Mouse (Mus musculus): Measurements from ENCODE around the gene Rtkn2. TPM values are rescaled to one million over a fixed set of nuclear protein-coding genes. Genes with fewer than 3 reads are reported as not detected.

Gene Rtkn2
- polyA plus RNA-seq (2012; rRNA removed) = 0.05 TPM in 1 of 2 replicates, not detected in the other

DNA sequence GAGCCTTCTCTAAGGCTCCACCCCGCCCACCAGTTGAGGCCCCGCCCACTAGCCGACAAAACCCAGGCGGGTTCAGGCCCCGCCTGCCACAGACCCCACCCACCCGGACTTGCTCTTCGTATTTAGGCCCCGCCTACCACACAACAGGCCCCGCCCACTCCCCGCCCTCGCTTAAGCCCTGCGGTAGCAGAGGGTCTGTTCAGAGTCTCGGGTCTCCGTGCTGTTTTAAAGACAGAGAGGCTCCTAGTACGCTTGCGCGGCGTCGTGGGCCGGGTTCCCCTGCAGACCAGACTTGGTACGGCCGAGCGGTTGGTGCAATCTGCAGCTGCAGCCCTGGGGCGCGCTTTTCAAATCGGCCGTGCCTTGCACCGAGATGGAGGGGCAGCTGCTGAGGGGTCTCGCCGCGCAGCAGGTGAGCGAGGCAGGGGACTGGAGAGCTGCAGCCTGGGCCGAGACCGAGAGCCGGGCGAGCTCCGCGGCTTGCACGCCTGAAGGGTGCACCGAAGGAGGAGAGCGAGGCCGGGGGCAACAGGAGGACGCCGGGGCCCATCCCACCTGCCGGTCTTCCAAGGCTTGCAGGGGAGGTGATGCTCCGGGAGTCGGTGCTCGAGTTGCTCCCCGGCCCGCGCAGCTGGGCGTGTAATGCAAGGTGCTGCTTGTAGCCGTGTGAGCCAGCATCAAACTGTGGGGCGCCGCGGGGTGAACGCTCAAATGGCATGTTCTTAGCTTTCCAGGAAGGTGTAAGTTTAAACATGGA, at the start of gene Rtkn2:
TSS of gene Rtkn2 (plus strand) at position 170 of the 757 bp plus-strand sequence.
- DNase-seq (ENCODE audit: low read depth, low spot score) = peak; percentile 51
- WGBS = under 1% methylated on average over 57 of the region's 57 CpGs

- DNase-seq (ENCODE audit: low read depth, low spot score) = no peak
- 78% methylated on average over 4 of the region's 4 CpGs for WGBS
Observed at GRCm38 (mm10) chr10:67931328-67931727, 48.0 kb upstream of the Rtkn2 start.

- WGBS = 86% methylated on average over 11 of the region's 11 CpGs
- no peak for DNase-seq (ENCODE audit: low read depth, low spot score)
Observed at GRCm38 (mm10) chr10:67932780-67933179, 46.6 kb upstream of the Rtkn2 start.

DNA sequence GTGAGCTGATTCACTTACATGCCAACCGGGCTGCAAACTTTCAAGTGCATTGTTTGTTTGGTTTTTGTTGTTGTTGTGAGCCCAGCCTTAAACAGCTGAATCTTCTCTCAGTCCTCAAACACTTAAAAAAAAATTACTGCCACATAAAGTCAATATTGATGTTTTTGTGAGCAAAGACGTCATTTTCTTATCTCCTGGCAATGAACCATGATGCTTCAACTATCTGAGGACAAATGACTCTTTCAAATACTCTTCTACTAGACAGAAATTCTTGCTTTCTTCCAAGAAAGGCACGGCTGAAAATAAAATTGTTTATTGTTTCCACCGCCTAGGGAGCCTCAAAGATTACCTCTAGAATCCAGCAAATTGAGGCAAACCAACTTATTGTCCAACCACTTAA, 42.4 kb upstream of the Rtkn2 start:
- DNase-seq (ENCODE audit: low read depth, low spot score) = no peak

GRCm38 (mm10) chr10:67937775-67938174, 41.6 kb upstream of the Rtkn2 start:
- 78% methylated on average over 5 of the region's 5 CpGs for WGBS
- DNase-seq (ENCODE audit: low read depth, low spot score) = no peak

More for the DNA sequence above, 42.4 kb upstream of the Rtkn2 start:
- WGBS = 46% methylated on average over 4 of the region's 4 CpGs

DNA sequence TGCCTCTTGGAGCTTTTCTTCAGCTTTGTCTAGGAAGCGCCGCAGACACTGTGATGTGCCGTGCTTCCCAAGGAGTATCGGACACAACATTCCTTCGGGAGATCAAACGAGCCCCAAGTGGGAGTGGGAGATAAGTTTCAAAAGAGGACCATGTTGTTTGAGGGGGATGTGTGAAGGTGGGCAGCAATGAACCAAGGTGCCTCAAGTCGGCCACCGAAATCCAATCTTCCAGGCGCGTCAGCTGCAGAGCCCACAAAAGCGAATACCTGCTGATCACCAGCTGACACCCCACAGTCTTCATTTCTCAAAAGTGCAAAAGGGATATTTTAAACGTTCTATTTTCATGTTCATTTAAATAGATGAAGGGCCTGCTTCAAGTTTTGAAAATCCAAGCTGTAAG, 39.8 kb upstream of the Rtkn2 start:
- 71% methylated on average over 12 of the region's 12 CpGs for WGBS

DNA sequence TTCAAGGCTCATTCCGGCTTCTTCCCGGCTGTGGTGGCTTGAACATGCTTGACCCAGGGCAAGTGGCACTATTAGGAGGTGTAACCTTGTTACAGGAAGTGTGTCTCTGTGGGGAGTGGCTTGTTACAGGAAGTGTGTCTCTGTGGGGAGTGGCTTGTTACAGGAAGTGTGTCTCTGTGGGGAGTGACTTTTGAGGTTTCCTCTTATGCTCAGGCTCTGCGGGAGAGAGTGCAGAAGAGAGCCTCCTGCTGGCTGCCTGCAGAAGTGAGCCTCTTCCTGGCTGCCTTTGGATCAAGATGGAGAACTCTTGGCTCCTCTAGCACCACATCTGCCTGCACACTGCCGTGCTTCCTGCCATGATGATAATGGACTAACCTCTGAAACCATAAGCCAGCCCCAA, 35.9 kb upstream of the Rtkn2 start:
- WGBS = 87% methylated on average over 4 of the region's 4 CpGs

More for the DNA sequence above, 39.8 kb upstream of the Rtkn2 start:
- DNase-seq (ENCODE audit: low read depth, low spot score) = no peak

DNA sequence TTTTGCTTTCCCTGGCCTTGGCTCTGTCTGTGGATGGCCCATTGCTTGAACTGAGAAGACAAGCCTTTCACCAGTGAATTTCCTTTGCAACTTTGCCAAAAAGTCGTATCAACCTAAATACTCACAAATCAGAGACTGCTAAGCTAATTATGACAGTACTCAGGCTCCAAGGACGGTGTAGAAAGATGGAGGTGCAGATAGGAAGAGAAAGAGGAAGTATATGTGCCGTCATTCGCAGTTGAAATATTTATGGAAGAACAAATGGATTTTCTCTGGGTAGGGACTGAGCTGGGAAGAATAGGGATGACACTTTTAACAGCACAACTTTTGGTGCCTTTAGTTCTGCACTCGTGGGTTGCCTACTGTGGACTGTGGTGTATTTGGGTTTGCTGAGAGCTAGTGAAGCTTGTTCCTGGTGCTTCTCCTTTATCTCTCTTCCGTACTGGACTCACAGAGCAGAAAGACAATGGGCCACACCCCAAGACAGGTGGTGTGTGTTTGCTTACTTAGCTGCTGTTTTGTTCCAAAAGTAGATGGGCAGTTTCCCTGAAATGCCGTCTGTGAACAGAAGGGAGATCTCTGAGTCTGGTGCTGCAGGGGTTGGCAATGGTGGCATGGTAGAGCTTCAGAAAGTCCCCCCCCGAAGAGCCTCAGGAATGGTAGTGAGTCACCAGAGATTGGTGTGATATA, 29.2 kb upstream of the Rtkn2 start:
- DNase-seq (ENCODE audit: low read depth, low spot score) = no peak
- 48% methylated on average over 8 of the region's 8 CpGs for WGBS

More for the DNA sequence above, 35.9 kb upstream of the Rtkn2 start:
- no peak for DNase-seq (ENCODE audit: low read depth, low spot score)

- 46% methylated on average over 4 of the region's 4 CpGs for WGBS
- no peak for DNase-seq (ENCODE audit: low read depth, low spot score)
Observed at GRCm38 (mm10) chr10:67951690-67952089, 27.7 kb upstream of the Rtkn2 start.

DNA sequence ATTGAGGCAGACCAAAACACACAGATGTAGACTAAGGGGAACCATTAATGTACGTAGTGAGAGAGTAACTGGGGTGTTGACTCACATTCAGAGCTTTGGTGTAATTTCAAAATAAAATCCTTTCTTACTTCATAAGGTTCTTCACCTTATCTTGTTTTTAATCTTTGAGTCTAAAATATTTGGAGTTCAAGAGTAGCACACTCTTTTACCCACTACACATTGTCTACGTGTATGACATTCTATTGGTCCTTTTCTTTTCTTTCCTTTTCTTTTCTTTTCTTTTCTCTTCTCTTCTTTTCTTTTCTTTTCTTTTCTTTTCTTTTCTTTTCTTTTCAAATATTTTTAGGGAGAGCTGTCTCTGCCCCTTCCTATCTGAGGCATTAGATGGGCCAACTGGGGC, 23.4 kb upstream of the Rtkn2 start:
- WGBS = 94% methylated on average over 2 of the region's 2 CpGs
- DNase-seq (ENCODE audit: low read depth, low spot score) = no peak

DNA sequence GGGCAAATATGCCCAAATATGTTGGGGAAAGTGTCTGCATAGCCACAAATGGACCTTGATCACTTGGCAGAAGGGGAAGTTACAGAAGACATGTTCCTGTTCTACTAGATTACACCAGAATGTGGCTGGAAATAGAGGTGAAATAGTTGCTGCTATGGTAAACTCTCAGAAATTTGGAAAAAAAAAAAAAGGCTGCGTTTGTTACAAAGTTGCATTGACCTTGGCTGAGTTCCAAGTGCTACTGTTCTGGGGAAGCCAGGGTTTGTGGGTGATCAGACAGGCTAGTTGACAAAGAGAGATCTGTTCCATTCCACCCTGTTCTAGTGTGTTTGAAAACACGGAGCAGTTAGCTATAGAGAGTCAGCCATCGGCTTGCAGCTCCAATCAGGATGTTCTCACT, 19.4 kb upstream of the Rtkn2 start:
- 27% methylated on average over 3 of the region's 3 CpGs for WGBS
- no peak for DNase-seq (ENCODE audit: low read depth, low spot score)

DNA sequence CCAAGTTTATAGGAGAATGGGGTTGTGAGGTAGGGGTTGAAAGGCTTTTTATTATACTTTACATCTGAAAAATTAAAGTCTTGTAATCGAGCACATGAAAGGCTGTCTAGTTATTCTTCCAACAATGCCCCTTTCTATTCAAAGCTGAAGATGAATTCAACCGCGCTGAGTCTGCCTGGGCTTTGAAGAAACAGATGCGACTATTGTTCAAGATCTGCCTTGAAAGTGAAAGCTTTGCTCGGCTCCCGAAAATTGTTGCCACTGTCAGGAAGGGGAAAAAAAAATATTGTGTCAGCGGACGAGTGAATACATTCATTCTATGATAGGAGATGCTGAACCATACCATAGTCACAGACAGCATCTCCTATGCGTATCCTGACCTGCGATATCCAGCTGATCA, 16.9 kb upstream of the Rtkn2 start:
- 73% methylated on average over 10 of the region's 10 CpGs for WGBS
- no peak for DNase-seq (ENCODE audit: low read depth, low spot score)

GRCm38 (mm10) chr10:67964060-67964459, 15.3 kb upstream of the Rtkn2 start:
- DNase-seq (ENCODE audit: low read depth, low spot score) = no peak
- WGBS = 79% methylated on average over 8 of the region's 8 CpGs

DNA sequence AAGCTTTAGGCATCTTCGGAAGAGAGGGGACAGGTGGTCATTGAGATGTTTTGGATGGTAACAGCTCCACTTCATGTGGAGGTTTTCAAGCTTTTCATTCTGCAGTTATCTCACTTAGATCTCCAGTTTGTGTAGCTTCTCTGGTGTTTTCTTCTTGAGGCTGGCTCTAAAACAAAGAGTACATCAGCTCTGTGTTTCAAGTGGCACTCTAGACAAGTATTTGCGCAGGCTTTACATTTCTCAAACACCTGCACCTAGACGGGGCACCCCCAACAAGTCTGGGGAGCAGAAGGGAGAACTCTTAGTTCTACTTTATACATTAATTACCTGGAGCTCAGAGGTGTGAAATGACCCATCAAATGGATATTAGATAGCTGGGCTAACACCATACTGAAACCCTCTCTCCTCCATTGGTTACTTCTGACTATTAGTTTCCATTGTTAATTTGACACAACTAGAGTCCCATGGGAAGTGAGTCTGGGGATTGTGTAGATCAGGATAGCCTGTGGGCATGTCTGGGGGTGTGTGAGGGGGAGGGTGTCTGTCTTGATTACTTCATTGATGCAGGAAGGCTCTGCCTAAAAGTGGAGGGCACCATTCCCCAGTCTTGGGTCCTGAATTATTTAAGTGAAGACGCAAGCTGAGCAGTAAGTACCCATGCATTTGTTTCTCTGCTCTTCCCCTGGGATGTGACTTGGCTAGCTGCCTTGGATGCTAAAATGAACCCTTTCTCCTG, 14.0 kb upstream of the Rtkn2 start:
- DNase-seq (ENCODE audit: low read depth, low spot score) = no peak
- 80% methylated on average over 4 of the region's 4 CpGs for WGBS

DNA sequence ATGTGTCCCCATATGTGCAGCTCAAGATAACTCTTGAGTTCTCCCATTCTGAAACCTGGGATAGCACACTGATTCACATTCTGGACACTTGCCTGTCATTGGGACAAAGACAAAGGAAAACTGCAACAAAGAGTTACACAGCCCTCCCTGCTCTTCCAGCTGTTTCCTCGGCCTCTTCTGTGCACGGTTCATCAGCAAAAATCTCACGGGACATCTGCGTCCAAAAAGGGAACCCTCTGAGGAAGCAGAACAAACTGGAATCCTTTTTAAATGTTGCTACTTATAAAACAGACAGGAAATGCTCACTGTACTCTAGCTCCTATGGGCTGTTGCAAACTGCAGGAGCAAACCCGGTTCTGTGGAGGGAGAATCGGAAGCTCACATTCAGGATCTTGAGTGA, 13.3 kb upstream of the Rtkn2 start:
- DNase-seq (ENCODE audit: low read depth, low spot score) = no peak
- WGBS = 55% methylated on average over 6 of the region's 6 CpGs

DNA sequence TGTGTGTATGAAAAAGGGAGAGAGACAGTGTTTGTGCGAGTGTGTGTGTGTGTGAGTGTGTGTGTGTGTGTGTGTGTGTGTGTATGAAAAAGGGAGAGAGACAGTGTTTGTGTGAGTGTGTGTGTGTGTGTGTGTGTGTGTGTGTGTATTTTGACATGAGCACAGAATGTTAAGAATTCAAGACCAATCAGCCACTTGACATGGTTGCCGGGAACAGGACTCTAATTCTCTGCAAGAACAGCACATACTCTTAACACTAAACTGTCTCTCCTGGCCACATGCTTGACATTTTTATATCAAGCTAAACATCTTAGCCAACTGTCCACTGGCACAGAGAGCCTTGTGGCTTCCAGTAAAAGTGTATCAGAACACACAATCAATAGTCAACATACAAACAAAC, 12.4 kb upstream of the Rtkn2 start:
- DNase-seq (ENCODE audit: low read depth, low spot score) = no peak
- WGBS = 60% methylated on average over 2 of the region's 2 CpGs

- 67% methylated on average over 11 of the region's 11 CpGs for WGBS
- no peak for DNase-seq (ENCODE audit: low read depth, low spot score)
Observed at GRCm38 (mm10) chr10:67971166-67971796, 8.1 kb upstream of the Rtkn2 start.

- WGBS = 35% methylated on average over 4 of the region's 4 CpGs
- DNase-seq (ENCODE audit: low read depth, low spot score) = no peak
Observed at GRCm38 (mm10) chr10:67977271-67977670, 2.1 kb upstream of the Rtkn2 start.

- DNase-seq (ENCODE audit: low read depth, low spot score) = no peak
- WGBS = 94% methylated on average over 8 of the region's 8 CpGs
Observed at GRCm38 (mm10) chr10:67983776-67984175, 4.4 kb downstream of the Rtkn2 start.
